Mouse (Mus musculus): Measurements from ENCODE around the gene Pde1a.

Pde1a gene

DNA sequence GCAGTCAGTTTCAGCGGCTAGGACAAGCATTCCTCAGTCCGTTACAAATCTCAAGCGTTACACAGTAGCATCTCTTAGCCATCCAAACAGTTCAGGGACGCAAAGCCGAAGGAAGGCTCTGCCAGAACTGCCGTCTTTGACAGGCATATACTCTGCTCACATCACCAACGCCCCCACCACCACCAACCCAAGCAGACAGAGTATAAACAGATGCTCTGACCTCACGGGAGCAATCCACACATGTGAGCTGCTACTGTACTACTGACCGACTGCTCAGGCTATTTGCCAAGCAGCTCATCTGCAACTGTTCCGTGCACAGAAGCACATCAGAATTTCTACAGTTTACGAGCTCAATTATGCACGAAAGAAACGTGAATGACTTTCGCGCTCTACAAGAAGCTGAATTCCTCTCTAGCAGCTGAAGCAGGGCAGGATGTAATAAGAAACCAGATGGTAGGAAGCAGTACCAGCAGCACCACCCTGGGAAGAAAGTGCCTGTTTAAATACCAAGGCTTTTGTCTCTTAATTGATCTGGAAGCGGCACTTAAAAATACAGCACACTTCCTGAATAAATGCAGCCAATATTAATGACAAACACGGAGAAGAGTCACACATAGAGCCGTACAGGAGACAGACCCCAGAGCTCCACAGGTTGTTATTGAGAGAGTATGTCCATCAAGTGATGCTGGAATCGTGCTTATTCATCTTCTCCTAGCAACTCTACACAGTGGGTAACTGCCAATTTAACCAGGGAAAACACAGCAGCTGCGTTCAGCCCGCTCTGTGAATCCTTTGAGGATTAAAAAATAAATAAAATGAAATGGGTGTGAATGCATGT lies at the start of gene Pde1a:
Gene Pde1a, minus strand, starts transcription at position 598 of the 838 bp plus-strand sequence.
- DNase-seq = peak; percentile 7

- no peak for DNase-seq
These were observed 49.5 kb upstream of the Pde1a start for GRCm38 (mm10) chr2:80178608-80179280.

GRCm38 (mm10) chr2:80178154-80178553 lies 48.9 kb upstream of the Pde1a start:
- no peak for DNase-seq

GRCm38 (mm10) chr2:80168103-80168502 lies 38.8 kb upstream of the Pde1a start:
- DNase-seq = no peak

DNA sequence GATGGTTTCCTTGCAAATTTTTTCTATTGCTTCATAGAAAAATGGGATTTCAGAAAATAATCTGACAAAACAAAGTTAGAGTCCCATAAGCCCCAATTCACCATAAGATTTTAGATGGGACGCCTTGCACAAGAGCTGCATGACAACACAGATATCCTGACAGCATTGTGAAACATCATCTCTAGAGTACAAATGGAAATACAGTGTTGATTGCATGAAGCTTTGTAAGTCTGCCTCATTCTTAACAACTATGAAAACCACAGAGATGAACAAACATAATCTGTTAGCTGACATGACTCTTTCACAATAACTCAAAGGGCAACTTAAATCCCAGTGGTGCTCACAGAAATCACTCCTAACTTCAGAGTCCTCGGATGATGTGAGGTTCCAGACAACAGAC lies 29.5 kb upstream of the Pde1a start:
- no peak for DNase-seq

DNA sequence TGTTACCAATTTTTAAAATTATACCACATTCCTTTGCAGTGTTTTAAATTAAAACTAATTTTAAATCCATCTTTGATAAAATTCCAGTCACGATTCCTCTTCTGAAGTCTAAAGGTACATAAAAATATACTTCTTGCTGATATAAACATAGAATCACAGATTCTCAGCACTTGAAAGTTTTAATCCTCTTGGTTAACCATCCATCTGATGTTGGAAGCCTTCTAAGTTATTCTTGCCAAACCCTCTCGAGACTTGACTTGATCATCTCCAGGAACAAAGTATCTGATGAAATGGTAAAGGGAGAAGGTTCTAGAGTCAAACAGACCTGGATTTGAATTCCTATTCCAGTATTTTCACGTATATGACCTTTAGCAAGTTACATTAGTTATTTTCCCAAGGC lies 28.9 kb upstream of the Pde1a start:
- no peak for DNase-seq

- no peak for DNase-seq
These were observed 20.8 kb upstream of the Pde1a start for GRCm38 (mm10) chr2:80150019-80150418.

- no peak for DNase-seq
These were observed 20.1 kb upstream of the Pde1a start for GRCm38 (mm10) chr2:80149332-80149731.

GRCm38 (mm10) chr2:80135076-80135475 lies 5.8 kb upstream of the Pde1a start:
- no peak for DNase-seq

- DNase-seq = no peak
These were observed 3.4 kb upstream of the Pde1a start for GRCm38 (mm10) chr2:80132677-80133076.

- no peak for DNase-seq
These were observed 2.6 kb downstream of the Pde1a start for GRCm38 (mm10) chr2:80126663-80127062.

GRCm38 (mm10) chr2:80086891-80087290 lies 42.4 kb downstream of the Pde1a start:
- no peak for DNase-seq

GRCm38 (mm10) chr2:80080090-80080821 lies 49.0 kb downstream of the Pde1a start:
- DNase-seq = no peak

DNA sequence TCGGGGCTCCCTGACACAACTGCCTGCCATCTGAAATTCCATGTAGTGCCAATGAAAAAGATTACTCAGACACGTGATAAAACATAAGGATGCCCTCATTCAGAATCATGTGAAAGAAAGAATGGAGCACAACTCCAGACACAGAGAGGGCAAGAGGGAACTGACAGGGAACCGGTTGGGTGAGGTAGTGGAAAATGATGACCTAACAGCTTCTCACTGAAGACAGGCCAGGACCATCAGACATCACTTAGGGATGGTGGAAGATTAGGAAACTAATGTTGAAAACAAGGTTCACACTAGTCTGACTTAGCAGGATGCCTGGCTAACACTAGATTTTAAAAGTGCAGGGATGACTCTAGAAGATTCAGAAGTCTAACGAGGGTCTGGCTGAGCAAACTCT lies 49.6 kb downstream of the Pde1a start:
- no peak for DNase-seq

GRCm38 (mm10) chr2:80076323-80076722 lies 52.9 kb downstream of the Pde1a start:
- DNase-seq = no peak

GRCm38 (mm10) chr2:80074531-80074930 lies 54.7 kb downstream of the Pde1a start:
- no peak for DNase-seq

DNA sequence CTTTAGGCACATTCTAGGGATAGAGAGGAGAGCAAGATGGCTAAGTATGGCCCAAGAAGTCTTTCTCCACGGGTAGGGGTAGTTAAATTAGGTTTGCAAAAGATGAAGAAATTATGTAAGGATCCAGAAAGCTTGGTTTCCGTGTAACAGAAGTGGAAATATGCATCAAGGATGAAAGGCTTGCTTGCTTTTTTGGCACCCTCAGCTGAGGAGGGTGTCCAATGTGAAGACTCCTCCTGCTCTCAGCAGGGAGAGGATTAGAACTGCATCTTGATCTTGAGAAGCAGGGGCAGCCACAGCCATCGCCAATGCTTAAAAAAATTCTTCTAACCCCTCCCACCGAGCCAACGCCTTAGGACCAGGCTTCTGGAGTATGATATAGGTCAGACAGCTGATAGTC lies 55.2 kb downstream of the Pde1a start:
- DNase-seq = no peak

- no peak for DNase-seq
These were observed 55.8 kb downstream of the Pde1a start for GRCm38 (mm10) chr2:80073426-80073825.

- no peak for DNase-seq
These were observed 59.5 kb downstream of the Pde1a start for GRCm38 (mm10) chr2:80069745-80070144.

DNA sequence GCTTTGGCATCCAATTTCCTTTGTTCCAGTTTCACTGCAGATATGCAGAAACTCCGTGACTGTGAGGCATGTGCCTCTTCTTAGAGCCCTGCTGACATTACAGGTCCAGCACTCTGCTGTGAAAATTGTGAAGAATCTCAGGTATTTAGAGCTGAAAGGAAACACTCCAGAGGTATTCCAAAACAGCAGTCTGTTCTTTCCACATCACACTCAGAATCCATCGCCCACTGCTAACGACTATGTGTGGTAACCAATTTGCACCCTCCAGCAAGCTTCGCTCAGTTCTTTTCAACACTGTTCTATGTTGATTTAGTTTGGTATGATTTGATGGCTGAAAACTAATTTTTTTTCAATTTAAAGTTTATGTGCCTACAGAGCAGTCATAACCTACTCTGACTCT lies 62.8 kb downstream of the Pde1a start:
- no peak for DNase-seq

- DNase-seq = no peak
These were observed 73.2 kb downstream of the Pde1a start for GRCm38 (mm10) chr2:80056062-80056461.

DNA sequence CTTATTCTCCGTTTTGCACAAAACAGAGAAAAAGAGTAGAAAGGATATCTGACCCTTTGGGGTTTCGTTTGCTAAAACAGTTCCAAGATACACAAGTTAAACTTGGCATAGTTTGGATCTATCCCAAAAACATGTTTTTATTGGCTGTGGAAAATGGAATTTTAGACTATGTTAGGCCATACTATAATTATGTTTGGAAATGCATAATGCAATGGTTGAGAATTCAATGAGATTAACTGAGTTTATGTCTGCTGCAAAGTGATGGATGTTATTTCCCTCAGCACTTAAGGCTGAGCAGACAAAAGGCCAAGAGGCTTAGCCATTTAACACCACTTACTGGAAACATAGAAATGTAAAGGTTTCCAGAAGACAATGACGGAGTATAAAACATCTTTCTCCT lies 75.2 kb downstream of the Pde1a start:
- no peak for DNase-seq

- DNase-seq = no peak
These were observed 82.3 kb downstream of the Pde1a start for GRCm38 (mm10) chr2:80046751-80047513.

Measured in kidney, postnatal 10 days (tissue).